Mouse (Mus musculus): Measurements from ENCODE around the gene Hpse2. TPM values are rescaled to one million over a fixed set of nuclear protein-coding genes. Genes with fewer than 3 reads are reported as not detected.
A peak's percentile ranks its signal among the peaks of the same experiment; 100 is the strongest.
"Not testable (repeated sequence)": the region's sequence is repeated elsewhere in the genome, so short reads cannot be mapped to it uniquely, and the experiment has no call there.

Gene Hpse2
- total RNA-seq, 2 experiments from 2014 or later = 0.53 to 0.57 TPM

DNA sequence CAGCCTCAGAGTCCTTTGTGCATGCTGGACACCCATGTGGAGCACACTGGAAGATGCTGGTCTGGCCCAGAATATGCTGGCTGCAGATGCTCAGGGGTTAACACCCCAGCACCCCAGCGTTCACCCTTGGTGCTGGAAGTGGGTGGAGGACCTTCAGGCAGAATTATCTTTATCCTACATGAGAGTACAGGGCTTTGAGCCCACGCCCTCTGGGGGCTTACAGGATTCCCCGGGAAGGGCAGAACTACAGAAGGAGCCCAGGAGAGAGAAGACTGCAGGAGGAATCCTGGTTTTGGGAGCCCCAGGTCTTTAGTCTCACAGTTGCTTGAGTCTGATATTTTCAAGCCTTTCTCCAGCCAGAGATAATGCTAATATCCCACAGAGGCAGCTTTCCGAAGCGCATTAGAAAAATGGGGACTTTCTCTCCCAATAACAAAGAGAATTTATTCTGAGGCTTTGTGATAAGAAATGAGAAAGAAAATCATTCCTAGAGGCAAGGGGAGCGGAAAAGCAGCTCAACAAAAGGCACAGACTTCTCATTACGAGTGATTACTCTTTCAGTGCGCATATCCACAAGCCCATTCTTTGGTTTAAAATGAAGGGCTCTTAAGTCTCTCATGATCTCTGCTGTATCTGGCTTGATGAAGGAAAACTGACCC lies 602.5 kb downstream of the Hpse2 start:
- no peak for DNase-seq
- intact Hi-C loops (cut with DNase I) = no loop called here

DNA sequence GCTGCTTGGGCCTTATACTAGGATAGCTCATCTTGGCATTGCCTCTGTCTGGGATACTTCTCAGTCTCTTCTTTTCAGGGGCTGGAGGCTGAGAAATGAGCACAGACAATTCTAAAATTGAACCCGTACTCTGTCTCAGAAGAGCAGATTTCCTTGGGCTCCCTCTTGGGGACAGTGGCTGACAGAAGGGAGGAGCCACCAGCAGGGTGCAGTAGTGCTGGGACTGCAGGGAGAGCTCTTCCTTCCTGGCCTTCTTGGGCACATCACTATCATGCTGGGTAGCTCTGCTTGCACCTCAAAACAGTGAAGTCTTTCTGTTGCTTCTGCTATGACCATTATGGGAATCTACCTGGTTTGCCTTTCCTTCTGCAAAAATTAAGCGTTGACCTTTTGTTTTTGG lies 603.0 kb downstream of the Hpse2 start:
- intact Hi-C loops (cut with DNase I) = no loop called here

DNA sequence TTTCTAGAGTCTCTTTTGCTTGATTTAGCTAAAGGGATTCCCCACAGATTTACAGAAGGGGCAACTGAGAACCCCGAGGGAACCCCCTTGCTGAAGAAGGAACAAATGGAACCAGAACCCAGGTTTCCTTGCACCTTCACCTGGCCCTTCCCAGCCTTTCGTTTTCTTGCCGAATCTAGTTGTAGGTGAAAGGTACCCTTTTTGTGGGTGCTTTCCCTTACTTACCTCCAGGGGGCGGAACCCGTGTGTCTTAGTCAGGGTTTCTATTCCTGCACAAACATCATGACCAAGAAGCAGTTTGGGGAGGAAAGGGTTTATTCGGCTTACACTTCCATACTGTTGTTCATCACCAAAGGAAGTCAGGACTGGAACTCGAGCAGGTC lies 608.0 kb downstream of the Hpse2 start:
- intact Hi-C loops (cut with DNase I); DNase-seq: not testable (repeated sequence)

More for the DNA sequence above, 603.0 kb downstream of the Hpse2 start:
- no peak for DNase-seq

DNA sequence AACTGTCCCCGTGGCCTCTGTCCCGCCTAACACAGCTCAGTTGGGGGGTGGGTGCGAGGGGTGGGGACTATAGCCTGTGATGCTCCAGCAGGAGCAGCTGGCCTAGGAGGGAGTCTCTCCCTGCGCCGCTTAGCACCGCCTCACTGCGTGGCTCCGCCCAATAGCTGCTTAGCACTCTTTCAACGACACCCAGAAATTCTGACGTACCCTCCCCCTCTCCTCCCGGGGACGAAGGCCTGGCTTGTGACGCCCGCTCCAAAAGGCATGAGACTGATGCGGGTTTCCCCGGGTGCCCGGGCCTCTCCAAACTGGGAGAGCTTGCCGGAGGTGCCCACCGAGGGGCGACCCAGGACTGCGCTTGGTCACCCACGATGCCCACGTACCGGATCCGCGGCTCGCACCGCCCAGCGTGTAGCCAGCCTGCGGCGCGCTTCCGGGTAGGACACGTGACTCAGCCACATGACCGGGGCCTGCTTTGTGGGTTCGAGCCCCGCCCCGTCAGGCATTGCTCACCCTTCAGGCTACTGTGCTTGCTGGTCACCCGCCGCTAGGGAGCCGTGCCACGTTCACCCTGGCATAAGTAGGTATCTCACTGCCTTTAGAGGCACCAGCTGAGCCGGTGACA lies 608.5 kb downstream of the Hpse2 start, which contains the start of gene Hps1:
Gene Hps1 (minus strand): TSS at position 448 of the 625 bp plus-strand sequence.
- intact Hi-C loops (cut with DNase I) = no loop called here
- DNase-seq = peak; percentile 90 to 91

DNA sequence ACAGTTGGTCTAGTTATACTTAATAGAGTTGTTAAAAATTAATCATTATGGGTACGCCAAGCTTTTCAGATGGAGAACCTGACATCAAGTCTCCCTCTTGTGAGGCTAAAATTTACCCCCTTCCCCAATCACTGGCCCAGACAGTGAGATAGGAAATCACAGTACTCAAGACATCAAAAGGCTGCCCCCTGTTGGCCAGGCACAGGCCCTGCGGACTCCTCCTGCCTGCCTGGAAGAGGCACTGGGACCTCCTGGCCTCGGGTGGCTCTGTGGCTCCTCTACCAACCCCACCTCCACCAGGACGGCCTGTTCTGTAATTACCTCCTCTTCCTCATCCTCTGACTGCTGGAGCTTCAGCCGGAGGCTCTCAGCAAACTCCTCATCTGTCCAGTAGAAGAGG lies 610.4 kb downstream of the Hpse2 start:
- intact Hi-C loops (cut with DNase I) = loop anchor here (2.0 kb wide), 1 partner anchor 23 kb away; no protein-coding TSS in a partner anchor
- peak in 1 of 2 experiments; percentile 38 for DNase-seq

DNA sequence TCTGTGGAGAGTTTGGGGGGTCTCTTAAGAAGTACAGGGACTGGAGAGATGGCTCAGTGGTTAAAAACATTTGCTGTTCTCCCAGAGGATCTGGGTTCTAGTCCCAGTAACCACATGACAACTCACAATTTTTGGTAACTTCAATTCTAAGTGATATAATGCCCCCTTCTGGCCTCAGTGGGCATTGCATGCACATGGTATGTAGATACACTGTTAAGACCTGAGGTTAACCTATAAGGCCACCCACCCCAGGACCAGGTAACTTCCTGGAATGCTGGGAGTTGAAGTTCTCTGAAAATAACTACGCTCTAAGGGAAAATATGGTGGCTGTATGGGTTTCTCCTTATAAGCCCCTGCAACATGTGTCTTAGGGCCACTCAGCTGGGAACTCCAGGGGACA lies 611.3 kb downstream of the Hpse2 start:
- DNase-seq = no peak
- intact Hi-C loops (cut with DNase I) = loop anchor here (2.0 kb wide), 1 partner anchor 22 kb away; no protein-coding TSS in a partner anchor

DNA sequence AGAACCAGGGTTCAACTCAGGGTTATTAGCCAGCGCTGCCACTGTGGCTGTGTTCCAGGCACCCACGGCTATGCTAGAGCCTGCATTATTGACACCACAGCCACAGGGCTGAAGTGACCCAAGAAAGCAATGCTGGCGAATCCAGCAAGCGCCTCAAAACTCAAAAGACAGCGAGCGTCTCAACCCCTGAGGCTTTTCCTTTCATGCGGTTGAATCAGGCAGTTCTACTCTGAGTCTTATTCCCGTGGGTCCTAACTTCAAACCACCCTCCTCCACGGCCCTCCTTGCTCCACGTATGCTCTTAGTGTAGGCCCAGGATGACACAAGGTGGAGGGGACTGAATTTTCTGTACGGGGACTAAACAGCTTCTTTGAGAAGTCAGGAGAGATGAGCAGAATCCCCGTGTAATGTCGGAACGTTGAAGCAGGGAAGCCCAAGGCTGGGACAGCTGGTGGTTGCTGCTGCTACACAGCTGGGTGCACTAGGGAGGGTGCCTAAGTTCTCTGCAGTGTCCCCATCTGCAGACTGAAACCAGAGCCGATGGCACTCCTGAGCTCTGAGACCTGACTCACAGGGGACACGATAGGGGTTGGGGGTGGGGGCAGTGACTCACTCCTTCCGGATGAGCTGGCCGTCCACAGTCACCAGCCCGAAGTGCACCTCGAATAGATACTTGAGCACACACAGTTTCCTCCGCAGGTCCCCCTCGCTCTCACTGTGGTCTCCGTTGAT lies 617.8 kb downstream of the Hpse2 start:
- no peak for DNase-seq
- intact Hi-C loops (cut with DNase I) = no loop called here

DNA sequence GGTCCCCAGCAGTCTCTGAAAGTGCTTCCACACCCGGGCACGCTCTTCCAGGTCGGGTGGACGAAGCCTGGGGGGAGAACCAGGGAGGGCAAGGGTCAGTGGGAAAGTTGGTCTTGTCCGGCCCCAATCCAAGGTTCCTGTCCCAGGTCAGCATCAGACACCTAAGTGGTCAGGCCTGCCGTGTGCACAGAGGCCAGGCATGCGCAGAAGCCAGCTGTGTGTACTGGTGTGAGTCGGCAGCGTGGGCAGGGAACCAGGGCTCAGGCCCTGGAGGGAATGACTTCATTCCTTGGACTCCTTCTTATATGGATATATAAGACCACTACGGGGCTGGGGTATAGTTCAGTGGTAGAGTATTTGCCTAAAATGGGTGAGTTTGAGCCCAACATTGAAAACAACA lies 618.5 kb downstream of the Hpse2 start:
- intact Hi-C loops (cut with DNase I) = no loop called here

DNA sequence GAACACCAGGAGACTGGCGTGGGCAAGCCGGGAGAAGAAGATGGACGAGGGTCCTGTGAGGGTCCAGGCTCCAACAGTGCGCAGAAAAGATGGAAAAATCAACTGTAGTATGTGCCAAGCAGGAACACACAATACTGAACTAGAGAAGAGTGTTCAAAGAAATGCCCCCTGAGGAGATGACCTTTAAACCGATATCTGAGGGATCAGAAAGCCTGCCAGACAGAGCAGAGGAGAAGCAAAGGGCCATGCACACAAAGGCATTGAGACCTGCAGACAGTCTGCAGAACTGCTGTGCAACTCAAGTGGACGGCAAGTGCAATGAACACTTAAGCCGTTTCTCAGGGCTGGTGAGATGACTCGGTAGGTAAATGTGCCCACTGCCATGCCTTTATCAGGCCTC lies 620.8 kb downstream of the Hpse2 start:
- intact Hi-C loops (cut with DNase I) = no loop called here
- DNase-seq = no peak

More for the DNA sequence above, 618.5 kb downstream of the Hpse2 start:
- DNase-seq = no peak

DNA sequence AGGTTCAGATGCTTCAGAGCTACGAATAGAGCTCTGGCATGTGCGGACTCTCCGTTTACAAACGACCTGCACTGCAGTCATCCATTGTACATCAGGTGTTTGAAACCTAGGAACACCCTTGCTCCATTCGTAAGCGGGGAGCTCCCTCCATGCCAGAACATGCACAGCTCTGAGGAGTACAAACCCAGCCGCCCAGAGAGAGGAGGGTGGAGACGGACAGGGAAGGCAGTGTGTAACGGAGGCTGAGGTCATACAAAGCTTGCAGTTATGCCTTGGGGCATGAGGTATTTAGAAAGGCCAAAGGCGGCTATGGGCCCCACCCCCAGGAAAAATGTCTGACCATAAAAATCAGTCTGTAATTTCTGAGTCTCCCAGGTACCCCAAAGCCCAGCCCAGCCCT lies 623.8 kb downstream of the Hpse2 start:
- intact Hi-C loops (cut with DNase I) = no loop called here
- no peak for DNase-seq

DNA sequence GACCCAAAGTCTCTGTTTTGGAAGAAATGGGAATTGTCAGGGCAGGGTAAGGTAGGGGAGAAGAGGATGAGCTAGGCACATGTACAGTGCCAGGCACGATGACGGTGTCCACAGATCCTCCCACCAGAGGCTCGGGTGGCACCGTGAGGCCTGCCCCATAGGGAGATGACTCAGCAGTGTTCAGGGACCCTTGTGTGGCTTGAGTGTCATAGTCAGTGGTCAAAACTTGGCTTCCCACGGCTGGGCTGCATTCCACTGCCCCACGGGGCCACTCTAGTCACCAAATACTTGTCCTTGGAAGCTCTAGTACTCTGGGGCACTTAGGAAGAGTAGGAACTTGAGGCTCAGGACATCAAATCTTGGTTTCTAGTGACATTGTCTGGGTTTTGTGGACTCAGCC lies 631.5 kb downstream of the Hpse2 start:
- no peak for DNase-seq
- intact Hi-C loops (cut with DNase I) = no loop called here

DNA sequence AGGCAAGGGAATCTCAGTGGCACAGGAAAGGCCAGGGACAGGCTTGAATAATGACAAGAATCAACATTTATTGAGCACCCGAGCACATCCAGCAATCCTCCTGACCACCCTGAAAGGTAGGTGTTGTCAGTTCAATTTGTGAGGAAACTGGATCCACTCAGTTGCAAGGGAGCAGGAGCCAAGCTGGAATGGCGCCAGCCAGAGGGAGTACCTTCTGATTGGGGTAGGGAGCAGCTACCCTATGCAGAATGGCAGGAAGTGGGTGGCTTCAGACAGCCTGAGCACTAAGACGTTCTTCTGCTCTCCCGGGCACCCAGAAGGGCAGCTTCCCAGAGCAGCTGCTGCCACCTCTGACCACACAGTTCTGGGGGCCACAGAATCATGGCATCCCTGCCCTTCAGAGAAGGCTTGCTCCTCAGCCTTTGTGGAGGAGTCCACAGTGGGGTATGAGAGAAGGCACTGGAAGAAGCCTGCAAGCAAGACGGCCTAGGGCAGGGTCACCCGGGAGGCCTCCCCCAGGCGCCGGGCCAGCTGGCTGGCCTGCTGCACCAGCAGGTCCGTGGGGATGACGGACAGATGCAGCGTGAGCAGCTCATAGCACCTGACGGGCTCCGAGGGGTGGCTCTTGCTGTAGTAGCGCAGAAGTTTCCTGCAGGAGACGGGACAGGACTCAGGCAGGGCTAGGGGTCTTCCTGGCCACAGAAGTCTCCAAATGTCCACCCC lies 632.8 kb downstream of the Hpse2 start:
- peak; percentile 55 for DNase-seq
- intact Hi-C loops (cut with DNase I) = loop anchor here (2.0 kb wide), 1 partner anchor 21 kb away; no protein-coding TSS in a partner anchor

DNA sequence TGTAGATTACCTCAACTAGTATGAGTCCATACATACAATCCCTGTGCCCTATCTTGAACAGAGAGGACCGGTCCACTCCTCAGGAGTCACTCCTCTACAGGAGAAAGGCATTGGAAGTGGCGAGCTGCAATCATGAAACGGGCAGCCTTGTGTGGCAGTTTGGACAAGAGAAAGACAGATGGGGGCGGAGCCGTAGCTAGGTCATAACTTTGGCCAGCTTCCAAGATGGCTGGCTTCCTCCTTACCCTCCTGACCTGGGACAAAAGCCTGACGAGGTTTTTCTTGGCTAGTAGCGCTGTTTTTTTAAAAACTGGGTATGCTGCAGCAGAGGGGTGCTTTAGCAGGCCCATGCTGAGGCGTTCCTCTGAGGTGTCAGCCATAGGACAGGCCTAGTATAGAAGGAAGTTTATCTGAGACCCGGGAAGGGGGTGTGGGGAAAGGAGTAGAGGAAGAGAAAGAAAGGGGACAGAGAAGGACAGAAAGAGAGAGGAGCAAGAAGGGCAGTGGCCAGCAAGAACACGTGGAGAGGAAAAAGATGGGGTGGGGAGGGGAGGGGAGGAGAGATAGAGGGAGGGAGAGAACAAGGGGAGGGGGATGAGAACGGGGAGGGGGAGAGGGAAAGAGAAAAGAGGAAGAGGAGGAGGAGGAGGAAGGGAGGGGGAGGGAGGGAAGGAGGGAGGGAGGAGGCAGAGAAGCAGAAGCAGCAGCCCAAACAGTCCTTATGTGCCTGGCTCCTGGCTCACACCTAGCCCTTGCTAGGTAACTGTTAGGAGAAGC lies 634.8 kb downstream of the Hpse2 start:
- peak; percentile 87 for DNase-seq
- intact Hi-C loops (cut with DNase I) = no loop called here

DNA sequence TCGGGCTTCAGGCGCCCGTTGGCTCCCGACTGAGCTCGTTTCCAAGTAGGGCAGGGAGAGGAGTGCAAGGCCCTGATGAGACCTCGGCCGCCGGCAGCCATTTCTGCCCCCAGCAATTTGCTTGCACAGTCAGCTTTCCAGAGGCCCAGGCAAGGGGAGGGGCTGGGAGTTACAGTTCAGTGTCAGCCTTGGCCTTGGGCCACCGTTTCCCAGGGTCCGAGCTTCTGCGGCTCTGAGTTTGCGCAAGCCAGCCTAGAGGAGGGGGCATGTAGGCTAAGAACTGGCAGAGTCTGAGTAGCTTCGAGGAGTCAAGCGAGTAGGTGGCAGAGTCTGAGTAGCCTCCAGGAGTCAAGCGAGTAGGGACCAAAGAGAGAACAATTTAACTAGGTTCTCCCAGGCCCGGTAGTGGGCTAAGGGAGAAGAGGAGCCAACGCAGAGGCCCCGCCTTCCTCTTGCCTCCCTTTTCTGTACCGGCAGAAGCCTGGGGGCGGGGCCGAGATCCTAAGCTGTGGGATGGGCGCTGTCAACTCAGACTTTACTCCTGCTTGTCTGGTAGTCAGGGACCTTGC lies 635.7 kb downstream of the Hpse2 start, which contains the start of gene Pyroxd2:
Gene Pyroxd2 (minus strand): TSS at position 413 of the 569 bp plus-strand sequence.
- intact Hi-C loops (cut with DNase I) = no loop called here
- peak; percentile 89 for DNase-seq

DNA sequence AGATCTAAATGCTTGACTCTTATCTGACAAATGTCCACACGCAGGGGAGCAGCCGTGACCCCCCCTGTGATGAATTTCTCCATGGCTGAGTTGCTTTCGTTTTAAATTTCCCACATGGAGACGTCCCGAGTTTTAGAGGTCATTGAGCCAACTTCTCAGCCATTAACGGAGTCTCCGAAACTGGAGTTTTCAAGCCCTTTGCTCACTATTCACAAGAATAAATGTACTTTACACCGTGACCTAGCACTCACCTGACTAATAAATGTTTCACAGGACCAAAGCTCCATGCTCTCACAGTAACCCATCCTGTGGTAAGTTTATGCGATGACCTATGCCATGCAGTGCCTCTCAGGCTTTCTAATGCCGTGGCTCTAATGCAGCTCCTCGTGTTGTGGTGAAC lies 638.0 kb downstream of the Hpse2 start:
- no peak for DNase-seq
- intact Hi-C loops (cut with DNase I) = no loop called here

DNA sequence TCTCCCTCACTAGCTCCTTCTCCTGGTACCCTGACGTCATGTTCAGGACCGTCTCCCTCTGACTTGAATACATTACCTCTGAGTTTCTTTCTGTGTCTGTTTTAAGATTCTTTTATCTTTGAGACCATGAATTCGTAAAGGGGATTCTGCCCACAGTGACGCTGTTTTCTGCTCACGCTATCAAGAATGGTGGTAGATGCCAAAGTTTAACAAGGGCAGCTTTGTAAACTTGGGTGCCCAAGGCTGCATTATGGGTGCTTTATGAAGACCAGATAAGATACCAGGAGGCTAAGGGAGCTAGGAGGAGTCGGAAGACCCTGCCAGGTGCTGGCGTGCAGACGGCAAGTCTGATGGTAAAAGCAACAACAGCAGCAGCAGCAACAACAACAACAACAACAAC lies 641.5 kb downstream of the Hpse2 start:
- intact Hi-C loops (cut with DNase I) = loop anchor here (5.0 kb wide), 1 partner anchor 429 kb away; no protein-coding TSS in a partner anchor
- DNase-seq = no peak

DNA sequence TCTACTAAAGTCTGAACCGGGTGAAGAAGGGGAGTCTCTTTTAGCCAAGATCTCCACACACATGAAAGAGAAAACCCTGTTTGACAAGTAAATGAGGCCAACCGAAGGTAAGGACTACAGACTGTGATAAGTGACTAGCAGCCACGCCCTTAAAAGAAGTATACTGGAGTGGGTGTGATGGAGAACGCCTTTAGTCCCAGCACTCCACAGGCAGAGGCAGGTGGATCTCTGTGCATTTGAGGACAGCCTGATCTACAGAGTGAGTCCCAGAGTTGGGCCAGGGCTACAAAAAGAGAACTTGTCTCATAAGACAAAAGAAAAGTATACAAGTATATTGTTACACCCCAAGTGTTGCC lies 642.3 kb downstream of the Hpse2 start:
- intact Hi-C loops (cut with DNase I) = loop anchor here (2.0 to 5.0 kb wide), 2 partner anchors 85 to 429 kb away; no protein-coding TSS in a partner anchor
- DNase-seq = no peak

DNA sequence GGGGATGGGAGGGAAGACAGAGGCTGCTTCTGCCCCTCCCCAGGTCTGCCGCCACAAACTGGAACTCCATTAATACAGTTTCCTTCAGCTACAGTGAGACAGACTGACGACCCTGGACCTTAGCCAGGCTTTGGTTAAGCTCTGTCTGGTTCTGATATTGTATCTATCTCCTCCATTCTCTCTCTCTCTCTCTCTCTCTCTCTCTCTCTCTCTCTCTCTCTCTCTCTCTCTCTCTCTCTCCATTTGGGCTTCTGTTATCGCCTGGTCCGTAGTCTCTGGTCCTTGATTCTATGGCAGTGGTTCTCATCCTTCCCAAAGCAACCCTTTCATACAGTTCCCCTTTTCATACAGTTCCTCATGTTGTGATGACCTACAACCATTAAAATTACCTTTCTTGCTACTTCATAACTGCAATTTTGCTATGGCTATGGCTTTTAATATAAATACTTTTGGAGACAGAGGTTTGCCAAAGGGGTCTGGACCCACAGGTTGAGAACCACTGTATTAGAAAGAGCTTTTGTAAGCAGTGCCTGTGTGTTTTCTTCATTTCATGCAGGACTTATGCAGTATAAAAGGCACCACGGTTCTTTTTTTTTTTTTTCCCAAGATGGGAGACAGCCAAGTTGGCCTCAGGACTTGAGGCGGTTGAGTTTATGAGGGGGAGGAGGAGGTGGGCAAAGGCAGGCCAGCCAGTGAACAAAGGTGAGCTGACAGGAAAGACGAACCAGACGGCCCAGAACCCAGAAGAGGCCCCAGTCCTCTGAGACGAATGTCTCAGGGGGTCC lies 642.9 kb downstream of the Hpse2 start:
- DNase-seq = no peak
- intact Hi-C loops (cut with DNase I) = loop anchor here (2.0 to 5.0 kb wide), 2 partner anchors 84 to 428 kb away; no protein-coding TSS in a partner anchor

DNA sequence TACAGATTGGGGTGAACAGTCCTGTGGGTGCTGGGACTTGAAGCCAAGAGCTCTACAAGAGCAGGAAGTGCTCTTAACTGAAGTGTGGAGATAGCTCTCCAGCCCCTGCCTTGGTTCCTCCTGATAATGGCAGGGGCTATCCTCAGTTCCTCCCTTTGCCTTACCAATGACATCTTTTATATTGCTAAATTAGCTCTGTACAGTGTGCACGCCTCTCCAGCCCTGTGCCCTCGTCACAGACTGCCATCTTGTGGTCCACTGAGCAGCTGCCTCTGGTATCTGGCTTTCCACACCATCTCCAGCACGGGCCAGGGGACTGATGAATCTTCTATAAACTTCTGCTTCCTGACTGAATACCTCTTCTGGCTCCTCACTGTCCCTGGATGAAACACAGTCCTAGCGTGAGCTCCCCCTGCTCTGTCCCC lies 644.0 kb downstream of the Hpse2 start:
- DNase-seq = peak; percentile 76 to 80
- intact Hi-C loops (cut with DNase I) = loop anchor here (1.0 to 5.0 kb wide), 3 partner anchors 83 to 227 kb away; partner anchors contain the start of gene R3hcc1l

All from heart, postnatal 10 days (tissue).